Mouse (Mus musculus) hindbrain, embryonic 13.5 days (tissue): ENCODE data around the gene Itpripl1. TPM values are rescaled to one million over a fixed set of nuclear protein-coding genes. Genes with fewer than 3 reads are reported as not detected.

ENCODE experiments used
- polyA plus RNA-seq: library from polyadenylated mRNA; unstranded; fragments of >200 nt; fragmentation: Nextera tagmentation; extraction: Ambion mirVana; gene quantifications from 2 replicates; pipeline ENCODE4 v1.2.1, GENCODE M21; 2015

Gene Itpripl1
- polyA plus RNA-seq, 1 experiment from 2014 or later, result 13.1 TPM

Other genes with a start within 250 kb of the Itpripl1 start
- gene Sppl2a, start 210.2 kb downstream of the Itpripl1 start, polyA plus RNA-seq, result 34.5 and 35.7 TPM in 2 replicates
- gene Ap4e1, start 134.7 kb downstream of the Itpripl1 start, polyA plus RNA-seq, result 11.5 and 13.2 TPM in 2 replicates
- 27.7 and 31.5 TPM in 2 replicates for gene Blvra, start 72.8 kb downstream of the Itpripl1 start, polyA plus RNA-seq
- 20.2 and 21.1 TPM in 2 replicates for gene Ncaph, start 9.5 kb downstream of the Itpripl1 start, polyA plus RNA-seq
- gene 1810024B03Rik, start 64.8 kb upstream of the Itpripl1 start, polyA plus RNA-seq, result 1.7 and 2.0 TPM in 2 replicates
- 51.0 and 53.7 TPM in 2 replicates for gene Snrnp200, start 64.9 kb upstream of the Itpripl1 start, polyA plus RNA-seq
- 60.7 and 66.8 TPM in 2 replicates for gene Ciao1, start 104.4 kb upstream of the Itpripl1 start, polyA plus RNA-seq
- gene Tmem127, start 104.5 kb upstream of the Itpripl1 start, polyA plus RNA-seq, result 49.0 TPM in 2 replicates
- gene Stard7, start 126.8 kb upstream of the Itpripl1 start, polyA plus RNA-seq, result 74.2 and 79.5 TPM in 2 replicates
- gene Dusp2, start 192.7 kb upstream of the Itpripl1 start, polyA plus RNA-seq, result 7.1 and 7.2 TPM in 2 replicates
- gene Astl, start 195.2 kb upstream of the Itpripl1 start, polyA plus RNA-seq, result not detected in 2 replicates
- gene Adra2b, start 219.8 kb upstream of the Itpripl1 start, polyA plus RNA-seq, result 0.47 and 0.55 TPM in 2 replicates